Mouse (Mus musculus) midbrain, postnatal 0 days (tissue): ENCODE data around the gene Sec23a. TPM values are rescaled to one million over a fixed set of nuclear protein-coding genes. Genes with fewer than 3 reads are reported as not detected.
"Not testable (repeated sequence)": the region's sequence is repeated elsewhere in the genome, so short reads cannot be mapped to it uniquely, and the experiment has no call there.

Experiments used
- ATAC-seq: fragments of 200-750 bp; cut with Nextera tagmentation; 2 replicates; pipeline ENCODE4 v1.8.0; 2017; ENCODE audit warnings: moderate number of reproducible peaks, mild to moderate bottlenecking, moderate TSS enrichment, moderate library complexity; ENCODE audit not compliant: low FRiP score
- DNase-seq: peaks from one replicate; pipeline ENCODE4 v3.0.0-alpha.2; 2015; ENCODE audit warnings: low spot score
- H3K27ac ChIP-seq: fragments of 300-500 bp; sonication (generic); 2 replicates; pipeline ENCODE4 v1.5.1; 2014; ENCODE audit warnings: low read depth, mild to moderate bottlenecking, low read length, mixed read lengths
- H3K27me3 ChIP-seq: fragments of 300-500 bp; sonication (generic); 2 replicates; pipeline ENCODE4 v1.6.1; 2014; ENCODE audit warnings: low read length, control low read depth, mixed read lengths; ENCODE audit not compliant: insufficient read depth
- H3K36me3 ChIP-seq: fragments of 300-500 bp; sonication (generic); 2 replicates; pipeline ENCODE4 v1.6.1; 2014; ENCODE audit warnings: low read length, control low read depth, mixed read lengths; ENCODE audit not compliant: insufficient read depth
- H3K4me1 ChIP-seq: fragments of 300-500 bp; sonication (generic); 2 replicates; pipeline ENCODE4 v1.6.1; 2014; ENCODE audit warnings: mild to moderate bottlenecking, control low read depth, antibody characterized with exemption, low read length, mixed read lengths; ENCODE audit not compliant: insufficient read depth
- H3K4me2 ChIP-seq: fragments of 300-500 bp; sonication (generic); 2 replicates; pipeline ENCODE4 v1.6.1; 2014; ENCODE audit warnings: low read depth, mild to moderate bottlenecking, low read length, mixed read lengths; ENCODE audit not compliant: poor library complexity, severe bottlenecking
- H3K4me3 ChIP-seq: fragments of 300-500 bp; sonication (generic); 2 replicates; pipeline ENCODE4 v1.5.1; 2014; ENCODE audit warnings: low read depth, mild to moderate bottlenecking, low read length, moderate library complexity
- H3K9ac ChIP-seq: fragments of 300-500 bp; sonication (generic); replicated peaks from 2 replicates; pipeline ENCODE4 v1.6.1; 2014; ENCODE audit warnings: mild to moderate bottlenecking, low read length, moderate library complexity, mixed read lengths; ENCODE audit not compliant: poor library complexity, severe bottlenecking
- H3K9me3 ChIP-seq: fragments of 300-500 bp; sonication (generic); 2 replicates; pipeline ENCODE4 v1.6.1; 2016; ENCODE audit warnings: low read length, control low read depth
- CTCF ChIP-seq: IDR thresholded peaks from 2 replicates; pipeline ENCODE4 v1.5.1; 2016; ENCODE audit warnings: antibody characterized with exemption, mild to moderate bottlenecking
- WGBS: fragments of 180-500 bp; shearing (Covaris S2); extraction: QIAGEN DNeasy Blood & Tissue Kit; methylation state at CpG from one replicate; pipeline ENCODE4 v1.1.7; 2014; 5-methylcytosine and 5-hydroxymethylcytosine counted together
- polyA plus RNA-seq: library from polyadenylated mRNA; unstranded; fragments of >200 nt; fragmentation: Nextera tagmentation; extraction: Ambion mirVana; gene quantifications from 2 replicates; pipeline ENCODE4 v1.2.1, GENCODE M21; 2015
- total RNA-seq: library from RNA; depleted of rRNA; stranded (reverse); fragments of >200 nt; gene quantifications from 2 replicates; pipeline ENCODE4 v1.2.3, GENCODE M21; 2014

The Sec23a gene
- total and polyA plus RNA-seq, 2 experiments from 2014 or later, result 92.3 to 150 TPM

GRCm38 (mm10) chr12:59012710-59013091 is 884 bp upstream of the Sec23a start:
- Histone ChIP-seq H3K4me3 (peak overlapping the region; percentile 88), H3K27me3 (no peaks in the 10 kb centered on the region), H3K9me3 (no peaks in the 10 kb centered on the region), H3K27ac (no peak overlapping the region), H3K36me3 (no peaks in the 10 kb centered on the region), H3K4me2 (peak overlapping the region; percentile 76), H3K4me1 (peaks cover 2% of the 10 kb centered on the region; the same call in 1 of the 2 replicates), H3K9ac (peak overlapping the region; percentile 39; the same call in 1 of the 2 replicates)
- no peak for TF ChIP-seq CTCF
- ATAC-seq (no peak), DNase-seq (no peak)
- 4% methylated on average over 7 of the region's 7 CpGs for WGBS

- peak overlapping the region; percentile 76 for H3K4me2 ChIP-seq
- peaks cover 5% of the 10 kb centered on the region; the same call in 1 of the 2 replicates for H3K36me3 ChIP-seq
- H3K9me3 ChIP-seq, result no peaks in the 10 kb centered on the region
- H3K4me3 ChIP-seq, result peak overlapping the region; percentile 88
- no peaks in the 10 kb centered on the region for H3K27me3 ChIP-seq
- no peak for TF ChIP-seq CTCF
- WGBS, result 1% methylated on average over 25 of the region's 25 CpGs
- ATAC-seq, result no peak
- peak overlapping the region; percentile 89 for H3K27ac ChIP-seq
- no peak for DNase-seq
- peaks cover 2% of the 10 kb centered on the region; the same call in 1 of the 2 replicates for H3K4me1 ChIP-seq
- peak overlapping the region; percentile 86 for H3K9ac ChIP-seq
Observed at GRCm38 (mm10) chr12:59011275-59011843, 458 bp downstream of the Sec23a start.

GRCm38 (mm10) chr12:59010482-59010881 is 1.3 kb downstream of the Sec23a start:
- WGBS, result 79% methylated on average over 2 of the region's 2 CpGs

GRCm38 (mm10) chr12:58985766-58986165 is 26.1 kb downstream of the Sec23a start:
- WGBS, result 95% methylated on average over 3 of the region's 3 CpGs
- Histone ChIP-seq H3K4me3 (no peak overlapping the region), H3K27me3 (no peaks in the 10 kb centered on the region), H3K36me3 (peaks cover 24% of the 10 kb centered on the region; the same call in 1 of the 2 replicates), H3K9me3 (no peaks in the 10 kb centered on the region), H3K27ac (no peak overlapping the region), H3K9ac (no peak overlapping the region), H3K4me2 (no peak overlapping the region), H3K4me1 (no peaks in the 10 kb centered on the region)
- ATAC-seq, result no peak
- no peak for DNase-seq
- TF ChIP-seq CTCF, result no peak

More at GRCm38 (mm10) chr12:59010482-59010881, 1.3 kb downstream of the Sec23a start:
- H3K4me3 ChIP-seq, result no peak overlapping the region
- H3K9ac ChIP-seq, result no peak overlapping the region
- no peak for ATAC-seq
- H3K36me3 ChIP-seq, result peaks cover 10% of the 10 kb centered on the region; the same call in 1 of the 2 replicates
- H3K4me1 ChIP-seq, result peaks cover 2% of the 10 kb centered on the region; the same call in 1 of the 2 replicates
- peak overlapping the region; percentile 76 for H3K4me2 ChIP-seq
- H3K27ac ChIP-seq, result no peak overlapping the region
- H3K9me3 ChIP-seq, result no peaks in the 10 kb centered on the region
- no peaks in the 10 kb centered on the region for H3K27me3 ChIP-seq
- TF ChIP-seq CTCF, result peak; percentile 48
- DNase-seq, result peak; percentile 2

GRCm38 (mm10) chr12:58981178-58981661 is 30.6 kb downstream of the Sec23a start:
- H3K9me3 ChIP-seq, H3K27ac ChIP-seq, H3K4me2 ChIP-seq, H3K4me3 ChIP-seq, ATAC-seq, DNase-seq, H3K27me3 ChIP-seq, H3K9ac ChIP-seq, H3K4me1 ChIP-seq: not testable (repeated sequence)
- H3K36me3 ChIP-seq, result peaks cover 25% of the 10 kb centered on the region
- 84% methylated on average over 6 of the region's 6 CpGs for WGBS

GRCm38 (mm10) chr12:58976966-58977365 is 34.9 kb downstream of the Sec23a start:
- ATAC-seq, result no peak
- 82% methylated on average over 2 of the region's 2 CpGs for WGBS
- no peak overlapping the region for H3K27ac ChIP-seq
- no peak overlapping the region for H3K4me2 ChIP-seq
- no peak for DNase-seq
- H3K36me3 ChIP-seq, result peaks cover 20% of the 10 kb centered on the region
- H3K4me1 ChIP-seq, result no peaks in the 10 kb centered on the region
- H3K27me3 ChIP-seq, result no peaks in the 10 kb centered on the region
- H3K9me3 ChIP-seq, result no peaks in the 10 kb centered on the region
- no peak overlapping the region for H3K4me3 ChIP-seq
- peak; percentile 40 for TF ChIP-seq CTCF
- no peak overlapping the region for H3K9ac ChIP-seq
